Mouse (Mus musculus) C2C12 (cell line): ENCODE data around the gene Tbx1. TPM values are rescaled to one million over a fixed set of nuclear protein-coding genes. Genes with fewer than 3 reads are reported as not detected.
A peak's percentile ranks its signal among the peaks of the same experiment; 100 is the strongest.
"Not testable (repeated sequence)": the region's sequence is repeated elsewhere in the genome, so short reads cannot be mapped to it uniquely, and the experiment has no call there.

Experiments
- H3K27me3 ChIP-seq: one replicate; pipeline ENCODE4 v1.6.1; 2011; ENCODE audit not compliant: control insufficient read depth, insufficient read depth, insufficient read length
- H3K36me3 ChIP-seq: one replicate; pipeline ENCODE4 v1.6.1; 2011; ENCODE audit not compliant: control insufficient read depth, insufficient read depth
- H3K4me3 ChIP-seq: one replicate; pipeline ENCODE4 v1.5.1; 2011; ENCODE audit warnings: mild to moderate bottlenecking, control low read depth; ENCODE audit not compliant: poor library complexity, insufficient read depth, severe bottlenecking
- H3K79me2 ChIP-seq: one replicate; pipeline ENCODE4 v1.6.1; 2011; ENCODE audit not compliant: control insufficient read depth, insufficient read depth
- H3K79me3 ChIP-seq: one replicate; pipeline ENCODE4 v1.6.1; 2011; ENCODE audit warnings: low read depth, control low read depth
- H3ac ChIP-seq: one replicate; pipeline ENCODE3; 2011; ENCODE audit warnings: low read depth; ENCODE audit not compliant: control insufficient read depth, insufficient read length
- CEBPB ChIP-seq: IDR thresholded peaks from one replicate; pipeline ENCODE4 v1.6.1; 2011; ENCODE audit warnings: low read depth, mild to moderate bottlenecking, control low read depth, moderate library complexity
- CTCF ChIP-seq: IDR thresholded peaks from one replicate; pipeline ENCODE4 v1.5.1; 2011; ENCODE audit not compliant: control insufficient read depth, insufficient read depth, insufficient read length
- FOSL1 ChIP-seq: IDR thresholded peaks from one replicate; pipeline ENCODE4 v1.8.0; 2011; ENCODE audit warnings: mild to moderate bottlenecking, low read length; ENCODE audit not compliant: poor library complexity, insufficient read depth, severe bottlenecking
- MAX ChIP-seq: IDR thresholded peaks from one replicate; pipeline ENCODE4 v1.6.1; 2011; ENCODE audit warnings: mild to moderate bottlenecking, control low read depth
- MYOD1 ChIP-seq: IDR thresholded peaks from one replicate; pipeline ENCODE4 v1.6.1; 2011; ENCODE audit warnings: low read depth; ENCODE audit not compliant: control insufficient read depth, insufficient read length
- MYOG ChIP-seq: IDR thresholded peaks from one replicate; pipeline ENCODE4 v1.6.1; 2011; ENCODE audit not compliant: control insufficient read depth, insufficient read length; ENCODE audit errors: extremely low read depth
- USF1 ChIP-seq: IDR thresholded peaks from one replicate; pipeline ENCODE4 v1.6.1; 2011; ENCODE audit warnings: low read depth, mild to moderate bottlenecking, control low read depth, moderate library complexity
- polyA plus RNA-seq: library from polyadenylated mRNA; unstranded; fragments of >200 nt; fragmentation: generic; extraction: Trizol; gene quantifications from one replicate; pipeline ENCODE4 v1.2.1, GENCODE M21; 2012; ENCODE audit warnings: missing spikeins

Tbx1 gene
- polyA plus RNA-seq, 1 experiment = 12.1 TPM

DNA sequence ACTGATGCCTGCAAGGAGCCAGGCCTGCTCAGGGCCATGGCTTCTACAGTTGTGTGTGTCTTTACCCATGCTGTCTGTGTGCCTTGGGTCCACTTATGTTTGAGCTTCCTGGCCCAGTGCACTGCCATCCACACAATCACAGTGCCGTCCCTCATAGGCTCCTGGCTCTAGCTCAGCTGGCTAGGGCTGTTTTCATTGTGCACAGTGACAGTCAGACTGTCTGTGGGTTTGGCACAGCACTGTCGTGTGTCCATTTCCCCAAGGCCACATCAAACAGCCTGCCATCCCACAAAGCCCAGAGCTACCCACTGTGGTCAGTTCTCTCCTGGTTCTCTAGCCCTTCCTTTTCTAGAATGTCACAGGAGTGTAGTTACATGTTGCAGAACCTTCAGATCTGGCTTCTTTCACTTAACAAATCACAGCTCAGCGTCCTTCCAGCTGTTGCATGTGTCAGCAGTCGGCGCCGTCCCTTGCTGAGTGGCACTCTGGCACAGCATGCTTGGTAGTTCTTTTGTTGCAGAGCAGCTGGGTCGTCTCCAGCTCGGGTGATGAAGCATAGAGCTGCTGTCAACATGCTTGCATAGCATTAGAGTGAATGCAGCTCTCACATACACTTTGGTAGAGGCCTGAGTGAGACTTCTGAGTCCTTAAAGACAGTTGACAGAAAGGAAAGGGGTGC lies 47.2 kb downstream of the Tbx1 start:
- Histone ChIP-seq H3K27me3 (no peaks in the 10 kb centered on the region), H3K36me3 (no peaks in the 10 kb centered on the region), H3K79me2 (no peaks in the 10 kb centered on the region), H3K79me3 (no peaks in the 10 kb centered on the region), H3K4me3 (no peak overlapping the region), H3ac (no peak overlapping the region)
- TF ChIP-seq MYOD1 (peak; percentile 77), USF1 (no peak)

DNA sequence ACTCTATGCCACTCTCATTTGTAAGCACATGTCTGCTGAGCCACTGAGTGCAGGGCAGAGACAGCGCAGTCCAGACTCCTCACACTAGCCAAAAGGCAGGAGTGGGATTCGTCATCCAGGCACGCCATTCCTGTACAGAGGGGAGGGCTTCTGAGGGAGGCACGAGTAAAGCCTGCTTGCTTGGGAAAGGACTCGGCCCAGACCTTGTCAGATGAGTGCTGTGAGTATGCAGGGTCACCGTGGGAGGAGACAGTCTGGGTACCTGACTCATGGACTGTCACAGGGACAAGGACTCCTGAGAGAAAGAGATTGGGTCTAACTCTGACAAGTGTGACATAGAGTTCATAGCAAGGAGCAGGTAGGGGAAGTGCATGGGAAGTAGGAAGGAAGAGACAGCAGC lies 51.2 kb downstream of the Tbx1 start:
- no peaks in the 10 kb centered on the region for H3K27me3 ChIP-seq
- no peak overlapping the region for H3ac ChIP-seq
- H3K79me3 ChIP-seq = no peaks in the 10 kb centered on the region
- H3K4me3 ChIP-seq = no peak overlapping the region
- H3K36me3 ChIP-seq = no peaks in the 10 kb centered on the region
- TF ChIP-seq MAX (no peak), MYOD1 (no peak), CEBPB (no peak), MYOG (no peak), CTCF (no peak), USF1 (no peak), FOSL1 (no peak)
- H3K79me2 ChIP-seq = no peaks in the 10 kb centered on the region

DNA sequence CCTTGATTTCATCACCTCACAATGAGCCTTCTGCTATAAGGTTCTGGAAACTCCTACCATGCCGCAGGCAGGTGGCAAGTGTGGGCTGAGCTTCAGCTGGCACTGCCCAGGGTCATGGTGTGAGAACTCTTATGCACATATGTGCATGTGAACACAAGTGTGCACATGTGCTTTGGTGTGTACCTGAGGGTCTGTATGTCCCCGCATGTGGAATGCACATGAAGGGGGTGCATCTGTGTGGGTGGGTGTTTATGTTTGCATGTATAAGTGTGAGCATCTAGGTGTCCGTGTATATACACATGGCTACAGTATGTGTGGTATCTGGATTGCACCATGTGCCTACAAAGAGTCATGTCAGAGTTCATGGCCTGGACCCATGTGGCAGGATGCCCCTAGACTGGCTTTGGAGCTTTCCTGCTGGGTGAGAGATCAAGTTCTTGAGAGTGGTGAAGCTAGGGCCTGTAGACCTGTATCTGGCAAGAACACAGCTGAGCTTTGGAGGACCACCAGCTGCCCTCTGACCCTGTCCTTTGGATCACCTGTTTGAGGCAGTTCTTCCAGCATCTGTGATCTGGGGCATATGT lies 53.0 kb downstream of the Tbx1 start:
- no peak for TF ChIP-seq FOSL1
- no peak overlapping the region for H3K4me3 ChIP-seq

DNA sequence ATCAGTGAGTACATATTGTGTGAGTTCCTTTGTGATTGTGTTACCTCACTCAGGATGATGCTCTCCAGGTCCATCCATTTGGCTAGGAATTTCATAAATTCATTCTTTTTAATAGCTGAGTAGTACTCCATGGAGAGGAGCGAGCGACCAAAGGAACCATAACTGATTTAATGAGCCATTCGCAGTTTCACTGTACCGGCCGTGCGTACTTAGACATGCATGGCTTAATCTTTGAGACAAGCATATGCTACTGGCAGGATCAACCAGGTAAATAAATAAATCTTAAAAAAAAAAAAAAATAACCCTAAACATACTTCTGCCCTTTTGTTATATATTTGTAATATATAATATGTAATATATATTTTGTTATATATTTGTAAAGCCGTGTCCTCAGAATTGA lies 57.4 kb downstream of the Tbx1 start:
- not testable (repeated sequence) for H3K79me3 ChIP-seq, H3K79me2 ChIP-seq, H3K27me3 ChIP-seq, H3K4me3 ChIP-seq, H3K36me3 ChIP-seq, H3ac ChIP-seq

More for the DNA sequence above, 53.0 kb downstream of the Tbx1 start:
- no peaks in the 10 kb centered on the region for H3K27me3 ChIP-seq
- H3K79me2 ChIP-seq = no peaks in the 10 kb centered on the region
- H3K79me3 ChIP-seq = no peaks in the 10 kb centered on the region
- no peaks in the 10 kb centered on the region for H3K36me3 ChIP-seq
- no peak overlapping the region for H3ac ChIP-seq

Other genes with a start within 250 kb of the Tbx1 start
- gene Tango2, start 242.6 kb downstream of the Tbx1 start, polyA plus RNA-seq = 20.6 TPM
- gene Arvcf, start 242.5 kb downstream of the Tbx1 start, polyA plus RNA-seq = 5.4 TPM
- 19.4 TPM for gene Txnrd2, start 164.3 kb downstream of the Tbx1 start, polyA plus RNA-seq
- gene Comt, start 163.8 kb downstream of the Tbx1 start, polyA plus RNA-seq = 96.2 TPM
- 13.3 TPM for gene Gnb1l, start 92.0 kb downstream of the Tbx1 start, polyA plus RNA-seq
- gene Rtl10, start 91.8 kb downstream of the Tbx1 start, polyA plus RNA-seq = 10.6 TPM
- gene Gp1bb, start 31.7 kb upstream of the Tbx1 start, polyA plus RNA-seq = 6.4 TPM
- 5.3 TPM for gene Gm49601, start 35.8 kb upstream of the Tbx1 start, polyA plus RNA-seq
- gene Sept5, start 39.3 kb upstream of the Tbx1 start, polyA plus RNA-seq = 74.2 TPM
- 0.02 TPM for gene Cldn5, start 186.2 kb upstream of the Tbx1 start, polyA plus RNA-seq
- gene Ufd1, start 221.1 kb upstream of the Tbx1 start, polyA plus RNA-seq = 35.5 TPM
- 52.1 TPM for gene Cdc45, start 221.3 kb upstream of the Tbx1 start, polyA plus RNA-seq
- 1.5 TPM for gene 2510002D24Rik, start 245.9 kb upstream of the Tbx1 start, polyA plus RNA-seq
- not detected for gene Gm28539, start 245.9 kb upstream of the Tbx1 start, polyA plus RNA-seq